Mouse (Mus musculus) bone marrow macrophage, adult 2 months (primary cell): ENCODE data around the gene Oxct2a. TPM values are rescaled to one million over a fixed set of nuclear protein-coding genes. Genes with fewer than 3 reads are reported as not detected.

Experiments used
- H3K27ac ChIP-seq: 2 replicates; pipeline ENCODE4 v1.5.1; 2012; ENCODE audit warnings: low read depth, low read length; ENCODE audit not compliant: insufficient read depth
- H3K4me1 ChIP-seq: 2 replicates; pipeline ENCODE4 v1.6.1; 2012; ENCODE audit warnings: low read length; ENCODE audit not compliant: control insufficient read depth, insufficient read depth
- H3K4me3 ChIP-seq: 2 replicates; pipeline ENCODE4 v1.5.1; 2012; ENCODE audit warnings: mild to moderate bottlenecking, low read length, moderate library complexity; ENCODE audit not compliant: insufficient read depth
- CTCF ChIP-seq: IDR thresholded peaks from 2 replicates; pipeline ENCODE4 v1.5.1; 2012; ENCODE audit warnings: low read depth, mild to moderate bottlenecking, low read length, moderate library complexity
- POLR2A ChIP-seq: IDR thresholded peaks from 2 replicates; pipeline ENCODE4 v1.6.1; 2012; ENCODE audit warnings: mild to moderate bottlenecking, low read depth, low read length, borderline replicate concordance
- polyA plus RNA-seq: library from polyadenylated mRNA; stranded (reverse); fragments of >200 nt; gene quantifications from 2 replicates; pipeline ENCODE4 v1.2.4, GENCODE M21; 2012; ENCODE audit not compliant: missing spikeins, insufficient read depth, insufficient read length

Oxct2a gene
- not detected in 2 replicates for polyA plus RNA-seq

DNA sequence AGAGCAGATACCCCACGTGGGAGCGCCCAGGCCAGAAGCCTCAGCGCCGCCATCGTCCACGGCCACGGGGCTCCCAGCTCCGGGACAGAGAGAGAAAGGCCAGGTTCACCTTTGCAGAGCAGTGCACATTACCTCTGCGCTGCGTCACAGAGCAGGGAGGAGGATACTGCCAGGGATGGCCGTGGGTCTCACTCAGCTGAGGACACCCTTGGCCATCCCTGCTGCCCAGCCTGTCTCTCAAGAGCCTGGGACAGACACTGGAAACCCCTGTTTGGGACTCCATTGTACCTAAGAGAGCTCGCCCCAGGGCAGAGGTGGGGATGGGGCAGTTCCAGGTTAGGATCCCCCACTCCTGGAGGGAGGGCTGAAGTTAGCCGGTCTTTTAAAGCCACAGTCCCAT is at the start of gene Oxct2a:
Oxct2a (minus strand) TSS at position 101 of the 400 bp plus-strand sequence.
- no peak within 1 kb of the TSS for H3K4me3 ChIP-seq
- no peaks in the 10 kb centered on the region for H3K4me1 ChIP-seq
- TF ChIP-seq CTCF (no peak), POLR2A (no peak)
- H3K27ac ChIP-seq = no peak within 1 kb of the TSS

DNA sequence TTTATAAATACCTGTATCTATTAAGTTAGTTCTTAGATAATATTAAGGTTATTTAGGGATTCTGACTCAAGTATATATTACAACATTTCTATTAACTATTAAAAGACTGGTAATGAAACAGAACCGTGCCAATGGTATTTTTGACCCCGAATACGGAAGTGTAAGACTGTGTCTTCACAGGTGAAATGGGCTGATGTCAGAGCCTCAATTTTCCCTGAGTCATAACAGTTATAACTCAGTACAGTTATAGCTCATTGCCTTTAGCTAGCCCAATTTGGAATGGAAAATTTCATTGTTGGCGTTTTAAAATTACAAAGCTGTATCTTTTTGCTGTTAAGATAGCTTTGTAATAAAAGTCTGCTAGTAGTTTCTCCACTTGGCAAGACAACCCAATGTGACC is 40.1 kb upstream of the Oxct2a start:
- no peak overlapping the region for H3K27ac ChIP-seq
- no peaks in the 10 kb centered on the region for H3K4me1 ChIP-seq
- no peak overlapping the region for H3K4me3 ChIP-seq
- no peak for TF ChIP-seq POLR2A
- TF ChIP-seq CTCF = no peak

DNA sequence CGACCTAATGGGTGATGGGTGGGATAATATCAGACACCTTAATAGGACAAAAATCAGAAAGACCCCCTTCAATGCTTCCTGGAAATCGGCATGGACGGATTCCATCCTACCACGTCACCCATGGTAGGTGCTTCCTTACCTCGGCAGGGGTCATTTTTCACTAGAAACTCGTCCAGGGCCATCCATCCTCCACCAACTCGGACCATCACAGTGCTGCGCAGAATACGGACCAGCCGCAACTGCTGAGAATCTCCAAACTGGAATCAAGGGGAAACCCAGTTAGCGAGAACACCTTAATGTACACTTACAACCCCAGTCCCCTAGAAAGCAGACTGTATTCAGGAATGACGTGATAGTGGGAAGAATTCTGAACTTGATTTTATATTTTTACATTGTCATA is 37.3 kb upstream of the Oxct2a start:
- Histone ChIP-seq H3K4me1 (no peaks in the 10 kb centered on the region), H3K4me3 (no peak overlapping the region), H3K27ac (no peak overlapping the region)
- TF ChIP-seq CTCF = no peak
- TF ChIP-seq POLR2A = no peak

DNA sequence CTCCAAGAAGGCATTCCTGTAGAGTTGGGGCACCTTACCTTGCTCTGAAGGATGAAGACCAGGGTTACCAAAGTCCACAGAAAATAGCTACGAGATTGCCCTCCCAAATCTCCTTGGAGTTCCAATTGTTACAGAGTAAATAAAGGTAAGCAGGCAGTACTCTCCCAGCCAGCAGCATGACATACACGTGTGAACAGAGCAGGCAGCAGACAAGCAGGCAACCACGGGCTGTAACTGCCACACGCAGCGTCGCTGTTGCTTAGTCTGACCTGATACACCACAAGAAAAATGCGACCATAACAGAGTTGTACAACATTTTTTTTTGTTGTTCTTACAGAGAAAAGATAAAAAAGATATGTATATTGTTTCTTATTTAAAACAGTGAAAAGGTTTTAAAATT is 35.2 kb upstream of the Oxct2a start:
- Histone ChIP-seq H3K4me1 (peaks cover 3% of the 10 kb centered on the region; the same call in 1 of the 2 replicates), H3K4me3 (no peak overlapping the region), H3K27ac (no peak overlapping the region)
- no peak for TF ChIP-seq POLR2A
- TF ChIP-seq CTCF = no peak

DNA sequence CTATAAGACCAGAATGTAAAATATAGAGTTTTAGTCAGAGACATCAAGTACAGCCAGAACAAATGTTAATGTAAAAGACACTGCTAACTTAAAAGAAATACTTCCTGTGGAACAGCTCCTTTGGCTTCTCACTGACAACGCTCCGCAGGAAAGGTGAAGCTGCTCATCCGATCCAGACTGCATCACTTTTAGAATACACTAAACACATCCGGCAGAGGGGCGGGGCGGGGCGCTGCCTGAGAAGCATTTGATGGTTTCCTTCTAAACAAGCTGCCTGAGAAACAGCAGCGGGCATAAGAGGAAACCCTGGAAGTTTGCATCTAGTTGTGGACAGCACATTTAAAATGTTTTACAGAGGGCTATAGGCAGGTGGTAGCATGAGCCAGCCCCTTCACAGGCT is 32.5 kb upstream of the Oxct2a start:
- TF ChIP-seq CTCF (no peak), POLR2A (no peak)
- Histone ChIP-seq H3K27ac (no peak overlapping the region), H3K4me3 (no peak overlapping the region), H3K4me1 (peaks cover 10% of the 10 kb centered on the region)

DNA sequence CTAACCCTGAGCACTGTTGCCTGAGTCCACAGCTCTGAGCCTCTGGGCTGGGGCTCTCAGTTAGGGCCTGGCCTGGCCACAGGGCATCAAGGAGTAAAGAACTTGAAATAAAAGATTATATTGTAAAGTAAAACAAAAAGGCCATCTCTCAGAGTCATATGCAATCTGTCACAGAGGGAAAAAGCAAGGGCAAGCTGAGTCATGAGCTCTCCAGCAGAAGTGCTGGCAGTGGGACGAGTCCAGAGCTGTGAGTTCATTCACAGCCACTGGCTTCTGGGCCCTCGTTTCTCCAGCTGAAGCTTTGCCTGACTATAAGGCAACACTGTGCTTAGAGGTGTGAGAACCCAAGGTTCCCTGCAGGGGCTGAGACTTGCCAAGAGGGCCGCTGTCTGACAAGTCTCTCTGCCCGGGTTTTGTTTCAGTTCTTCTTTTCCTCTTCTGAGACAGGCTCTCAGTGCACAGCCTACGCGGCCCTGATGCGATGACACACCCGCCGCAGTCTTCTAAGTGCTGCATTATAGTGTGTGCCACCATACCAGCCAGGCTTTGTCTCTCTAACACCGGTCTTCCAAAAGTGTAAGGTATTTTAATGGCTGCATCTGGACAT is 29.9 kb upstream of the Oxct2a start:
- no peak overlapping the region for H3K4me3 ChIP-seq
- no peak for TF ChIP-seq POLR2A
- no peak for TF ChIP-seq CTCF
- H3K27ac ChIP-seq = no peak overlapping the region
- H3K4me1 ChIP-seq = peaks cover 10% of the 10 kb centered on the region

DNA sequence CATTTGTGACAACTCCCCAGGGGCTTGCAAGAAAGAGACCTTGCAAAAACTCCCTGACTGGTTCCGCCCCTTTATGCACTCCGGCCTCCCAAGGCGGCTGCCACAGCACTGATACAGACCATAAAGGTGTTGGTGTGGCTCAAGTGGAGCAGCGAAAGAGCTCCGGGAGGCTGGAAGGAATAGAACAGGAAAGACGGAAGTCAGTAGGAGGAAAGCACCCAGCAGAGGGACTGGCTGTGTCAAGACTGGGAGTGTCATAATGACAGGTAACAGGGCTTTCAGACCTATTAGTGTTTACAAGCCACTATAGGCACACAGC is 20.0 kb upstream of the Oxct2a start:
- Histone ChIP-seq H3K4me1 (0 out of 2 replicates have a peak, but pooled peaks cover 2% of the 10 kb centered on the region), H3K4me3 (peak overlapping the region; percentile 62), H3K27ac (no peak overlapping the region)
- TF ChIP-seq CTCF = no peak
- TF ChIP-seq POLR2A = no peak

DNA sequence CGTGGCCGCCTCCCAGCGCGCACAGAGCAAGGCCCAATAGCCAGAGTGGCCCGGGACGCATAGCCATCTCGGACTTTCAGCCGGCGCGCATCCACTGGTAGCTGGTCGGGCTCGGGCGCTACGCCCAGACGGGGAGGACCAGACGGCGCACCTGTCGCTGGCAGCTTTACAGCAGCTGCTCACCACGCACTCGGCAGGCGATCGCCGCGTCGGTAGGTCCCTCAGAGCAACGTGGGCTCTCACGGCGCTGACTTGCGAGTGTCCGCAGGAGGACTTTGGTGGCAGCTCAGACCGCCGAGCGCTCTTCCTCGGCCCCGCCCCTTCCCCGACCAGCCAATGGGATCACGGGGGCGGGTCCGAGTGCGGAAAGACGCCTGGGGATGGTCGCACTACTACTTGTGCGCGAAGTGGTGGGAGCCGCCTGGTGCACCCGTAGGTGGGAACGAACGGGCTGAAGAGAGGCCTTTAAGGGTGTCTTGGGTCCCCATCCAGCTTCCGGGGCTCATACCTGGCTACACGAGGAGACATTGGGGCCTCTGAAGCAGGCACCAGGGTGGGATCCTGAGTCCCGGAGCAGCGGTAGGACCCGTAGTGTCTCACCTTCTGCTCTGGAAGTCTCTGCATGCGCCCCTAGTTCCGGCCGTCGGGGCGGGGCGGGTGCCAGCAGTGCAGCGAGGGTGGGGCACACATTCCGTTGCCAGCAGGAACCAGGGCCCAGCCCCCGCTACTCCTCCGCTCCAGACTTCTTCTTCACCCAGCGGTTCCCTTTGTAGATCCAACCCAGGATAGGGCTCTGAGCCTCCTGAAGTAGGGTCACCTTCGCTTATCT is 19.4 kb upstream of the Oxct2a start, which contains the start of gene Bmp8a:
Bmp8a (minus strand) TSS at position 611 of the 829 bp plus-strand sequence.
- TF ChIP-seq CTCF (no peak), POLR2A (no peak)
- H3K4me1 ChIP-seq = 0 out of 2 replicates have a peak, but pooled peaks cover 2% of the 10 kb centered on the region
- H3K27ac ChIP-seq = no peak within 1 kb of the TSS
- H3K4me3 ChIP-seq = peak within 1 kb of the TSS; percentile 62

DNA sequence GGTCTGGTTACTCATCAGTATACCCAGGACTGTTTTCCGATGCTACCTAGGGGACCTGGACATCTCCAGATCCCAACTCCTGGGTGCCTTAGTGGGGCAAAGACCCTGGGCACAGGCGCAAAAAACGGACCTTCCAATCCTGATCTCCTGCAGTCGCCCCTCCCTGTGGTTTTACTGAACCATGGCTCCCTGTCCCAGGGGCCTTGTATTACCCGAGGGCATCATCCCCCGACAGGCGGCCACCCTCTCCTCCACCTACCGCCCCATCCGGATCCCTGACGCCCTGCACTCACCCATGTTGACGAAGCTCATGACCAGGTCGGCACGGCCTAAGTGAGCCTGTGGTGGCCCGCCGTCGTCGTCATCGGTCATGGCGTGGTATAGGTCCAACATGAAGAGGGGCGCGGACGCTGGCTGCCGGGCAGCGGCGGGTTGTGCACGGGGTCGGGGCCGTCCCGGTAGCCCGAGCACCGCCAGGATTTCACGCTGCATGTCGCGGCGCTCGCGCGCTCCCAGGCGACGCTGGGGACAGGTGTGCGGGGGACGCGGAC is 18.7 kb upstream of the Oxct2a start:
- Histone ChIP-seq H3K4me3 (peak overlapping the region; percentile 62), H3K27ac (no peak overlapping the region), H3K4me1 (0 out of 2 replicates have a peak, but pooled peaks cover 2% of the 10 kb centered on the region)
- TF ChIP-seq POLR2A (no peak), CTCF (no peak)

DNA sequence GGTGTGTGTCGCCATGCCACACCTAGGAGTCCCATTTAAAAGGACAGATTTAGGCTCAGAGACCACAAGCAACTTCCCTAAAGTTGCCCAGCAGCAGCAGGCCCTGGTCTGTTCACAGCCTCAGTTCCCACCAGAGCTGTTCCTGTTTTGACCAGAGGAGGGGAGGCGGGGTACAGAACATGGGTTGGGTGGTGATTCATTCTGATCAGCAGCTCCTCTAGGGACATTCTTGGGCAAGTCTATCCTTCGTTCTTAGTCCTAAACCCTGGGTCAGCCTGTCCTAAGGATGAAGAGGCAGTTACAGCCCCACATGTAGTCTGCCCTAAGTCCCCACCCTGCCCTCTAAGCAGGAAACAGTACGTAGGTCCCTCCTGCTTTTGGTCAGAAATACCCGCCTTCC is 16.8 kb upstream of the Oxct2a start:
- H3K4me1 ChIP-seq = 0 out of 2 replicates have a peak, but pooled peaks cover 2% of the 10 kb centered on the region
- H3K27ac ChIP-seq = no peak overlapping the region
- no peak overlapping the region for H3K4me3 ChIP-seq
- TF ChIP-seq POLR2A (no peak), CTCF (no peak)
